Mouse (Mus musculus): ENCODE results near the gene Adcy5.

DNA sequence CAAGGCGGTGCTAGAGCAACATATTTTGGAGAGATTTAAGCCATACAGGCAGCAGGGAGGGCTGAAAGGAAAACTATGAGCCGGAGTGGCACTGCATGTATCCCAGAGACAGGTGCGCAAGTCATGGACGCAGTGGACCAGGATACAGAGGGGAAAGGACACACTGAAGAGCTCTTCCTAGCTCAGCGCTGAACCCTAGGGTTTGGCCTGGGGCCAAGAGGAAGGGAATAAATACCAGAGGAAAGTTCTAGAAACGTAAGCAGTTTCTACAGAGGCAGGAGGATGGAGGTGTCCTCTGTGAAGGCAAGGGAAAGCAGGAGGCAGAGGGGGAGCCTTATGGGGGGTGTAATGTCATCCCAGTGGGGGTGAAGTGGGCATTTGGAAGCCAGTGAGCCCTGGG lies 97.0 kb downstream of the Adcy5 start:
- no peak for TF ChIP-seq CTCF (IDR thresholded peaks at IDR 0.05; ENCODE audit: low read depth)
- no peak for TF ChIP-seq EP300 (IDR thresholded peaks at IDR 0.05; ENCODE audit: low read depth)
